Mouse (Mus musculus) forebrain, embryonic 16.5 days (tissue): ENCODE data around the gene Tmprss11e. TPM values are rescaled to one million over a fixed set of nuclear protein-coding genes. Genes with fewer than 3 reads are reported as not detected.

ENCODE experiments used
- ATAC-seq: fragments of 200-750 bp; cut with Nextera tagmentation; 2 replicates; pipeline ENCODE4 v1.8.0; 2017; ENCODE audit warnings: mild to moderate bottlenecking, moderate library complexity
- H3K27ac ChIP-seq: fragments of 300-500 bp; sonication (generic); 2 replicates; pipeline ENCODE4 v1.5.1; 2014; ENCODE audit warnings: low read length, control low read depth
- H3K27me3 ChIP-seq: fragments of 300-500 bp; sonication (generic); replicated peaks from 2 replicates; pipeline ENCODE4 v1.6.1; 2014; ENCODE audit warnings: low read length; ENCODE audit not compliant: control insufficient read depth, insufficient read depth
- H3K36me3 ChIP-seq: fragments of 300-500 bp; sonication (generic); 2 replicates; pipeline ENCODE4 v1.6.1; 2014; ENCODE audit not compliant: control insufficient read depth, insufficient read depth
- H3K4me1 ChIP-seq: fragments of 300-500 bp; sonication (generic); replicated peaks from 2 replicates; pipeline ENCODE4 v1.6.1; 2014; ENCODE audit warnings: low read length; ENCODE audit not compliant: control insufficient read depth, insufficient read depth
- H3K4me2 ChIP-seq: fragments of 300-500 bp; sonication (generic); 2 replicates; pipeline ENCODE4 v1.6.1; 2014; ENCODE audit warnings: mild to moderate bottlenecking, low read length, control low read depth
- H3K4me3 ChIP-seq: fragments of 300-500 bp; sonication (generic); replicated peaks from 2 replicates; pipeline ENCODE4 v1.5.1; 2014; ENCODE audit warnings: mild to moderate bottlenecking, low read length, control low read depth
- H3K9ac ChIP-seq: fragments of 300-500 bp; sonication (generic); replicated peaks from 2 replicates; pipeline ENCODE4 v1.6.1; 2014; ENCODE audit warnings: low read depth, low read length, control low read depth
- H3K9me3 ChIP-seq: fragments of 300-500 bp; sonication (generic); 2 replicates; pipeline ENCODE4 v1.6.1; 2016; ENCODE audit warnings: low read length; ENCODE audit not compliant: control insufficient read depth
- WGBS: fragments of 180-500 bp; shearing (Covaris S2); extraction: QIAGEN DNeasy Blood & Tissue Kit; methylation state at CpG from one replicate; pipeline ENCODE4 v1.1.7; 2014; 5-methylcytosine and 5-hydroxymethylcytosine counted together
- polyA plus RNA-seq: library from polyadenylated mRNA; unstranded; fragments of >200 nt; fragmentation: Nextera tagmentation; extraction: Ambion mirVana; gene quantifications from 2 replicates; pipeline ENCODE4 v1.2.1, GENCODE M21; 2015

Gene Tmprss11e
- polyA plus RNA-seq, 1 experiment from 2014 or later, result not detected

DNA sequence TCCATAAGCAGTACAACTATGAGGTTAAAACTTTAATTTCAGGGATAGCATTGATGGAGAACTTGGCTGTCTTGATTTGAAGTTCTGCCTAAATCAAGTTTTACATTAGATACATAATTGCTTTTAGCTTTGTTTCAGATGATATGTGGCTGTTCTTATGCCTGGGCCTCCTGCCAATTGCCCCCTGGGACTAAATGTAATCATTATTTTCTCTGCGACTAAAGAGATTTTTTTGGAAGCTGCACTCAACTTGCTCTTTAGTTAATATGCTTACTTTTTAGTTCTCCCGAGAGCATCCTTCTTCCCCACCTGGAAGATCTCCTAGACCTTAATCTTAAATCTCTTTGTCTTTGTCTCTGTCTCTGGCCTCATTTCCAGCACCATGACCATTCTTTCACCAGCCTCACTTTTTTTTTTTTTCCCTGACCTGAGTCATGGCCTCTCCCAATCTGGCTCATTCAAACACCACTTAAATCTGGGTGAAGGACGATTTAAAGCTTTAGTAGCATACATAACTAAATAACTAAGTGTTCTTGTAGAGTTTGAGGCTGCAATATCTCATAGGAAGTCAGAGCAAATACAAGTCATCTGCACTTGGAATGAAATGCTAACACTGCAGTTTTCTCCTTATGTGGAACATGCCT, 23.5 kb upstream of the Tmprss11e start:
- Histone ChIP-seq H3K9me3 (no peaks in the 10 kb centered on the region), H3K4me2 (no peak overlapping the region), H3K27ac (no peak overlapping the region), H3K36me3 (no peaks in the 10 kb centered on the region), H3K4me3 (no peak overlapping the region), H3K27me3 (no peaks in the 10 kb centered on the region), H3K9ac (no peak overlapping the region), H3K4me1 (no peaks in the 10 kb centered on the region)
- ATAC-seq, result no peak
- WGBS, result 31% methylated on average over 3 of the region's 3 CpGs

DNA sequence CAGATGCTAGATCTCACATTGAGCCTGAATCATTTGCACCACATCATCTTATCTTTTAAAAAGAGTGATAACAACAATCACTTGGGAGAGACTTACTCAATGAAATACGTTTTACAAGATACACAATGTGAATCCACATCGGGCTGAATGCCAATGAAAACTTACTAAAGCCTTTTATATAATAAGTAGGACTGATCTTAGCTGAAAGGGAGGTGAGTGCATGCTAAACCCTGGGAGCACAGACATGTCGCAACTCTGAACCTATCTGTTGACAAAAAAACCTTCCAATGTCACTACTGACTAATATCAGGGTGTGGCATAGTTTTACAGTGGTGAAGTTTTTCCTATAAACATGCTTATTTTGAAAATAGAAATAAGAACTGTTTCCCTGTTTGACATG, 2.8 kb downstream of the Tmprss11e start:
- H3K4me3 ChIP-seq, result no peak overlapping the region
- H3K27me3 ChIP-seq, result no peaks in the 10 kb centered on the region
- no peak for ATAC-seq
- no peaks in the 10 kb centered on the region for H3K9me3 ChIP-seq
- no peak overlapping the region for H3K4me2 ChIP-seq
- H3K36me3 ChIP-seq, result no peaks in the 10 kb centered on the region
- no peak overlapping the region for H3K27ac ChIP-seq
- WGBS, result 74% methylated on average over 3 of the region's 3 CpGs
- H3K9ac ChIP-seq, result no peak overlapping the region
- peaks cover 3% of the 10 kb centered on the region; the same call in 1 of the 2 replicates for H3K4me1 ChIP-seq

DNA sequence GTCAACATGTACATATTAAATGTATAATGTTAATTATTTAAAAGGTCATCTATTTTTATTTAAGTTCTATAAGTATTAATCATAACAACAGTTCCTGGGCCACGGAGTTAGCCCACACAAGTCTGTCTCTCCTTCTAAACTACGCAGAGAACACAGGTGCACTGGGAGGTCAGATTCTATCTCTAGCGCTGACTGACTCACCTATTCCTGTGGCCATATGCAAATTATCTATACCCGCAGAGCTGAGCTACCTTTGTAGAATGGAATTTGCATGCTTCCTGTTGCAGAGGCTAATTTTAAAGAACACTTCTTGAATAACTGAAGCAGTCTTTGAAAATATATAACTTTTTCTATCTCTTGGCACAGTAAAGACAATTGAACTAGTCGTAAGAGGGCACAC, 4.5 kb downstream of the Tmprss11e start:
- no peak overlapping the region for H3K4me2 ChIP-seq
- no peaks in the 10 kb centered on the region for H3K27me3 ChIP-seq
- no peaks in the 10 kb centered on the region for H3K36me3 ChIP-seq
- peaks cover 3% of the 10 kb centered on the region; the same call in 1 of the 2 replicates for H3K4me1 ChIP-seq
- no peak for ATAC-seq
- H3K9me3 ChIP-seq, result no peaks in the 10 kb centered on the region
- H3K4me3 ChIP-seq, result no peak overlapping the region
- no peak overlapping the region for H3K27ac ChIP-seq
- 86% methylated on average over 5 of the region's 5 CpGs for WGBS
- no peak overlapping the region for H3K9ac ChIP-seq

DNA sequence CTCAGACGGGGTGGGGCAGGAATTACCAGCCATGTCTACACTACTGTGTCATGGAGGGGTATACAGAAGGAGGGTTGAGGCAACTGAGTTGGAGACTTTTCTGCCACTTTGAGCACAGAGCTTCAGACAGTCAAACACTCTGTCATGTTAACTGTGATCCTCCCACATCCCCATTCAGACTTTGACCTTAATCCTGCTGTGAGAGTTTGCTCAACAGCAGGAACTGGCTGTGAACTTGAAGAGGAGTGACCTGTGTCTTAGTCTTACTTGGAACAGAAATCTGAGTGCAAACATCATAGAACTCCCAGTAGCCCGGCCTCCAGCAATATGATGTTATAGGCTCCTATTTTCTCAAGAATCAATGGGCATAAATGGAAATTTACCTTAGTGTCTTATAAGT, 9.8 kb downstream of the Tmprss11e start:
- no peak overlapping the region for H3K27ac ChIP-seq
- no peak overlapping the region for H3K4me3 ChIP-seq
- H3K4me1 ChIP-seq, result no peaks in the 10 kb centered on the region
- no peaks in the 10 kb centered on the region for H3K9me3 ChIP-seq
- H3K36me3 ChIP-seq, result no peaks in the 10 kb centered on the region
- ATAC-seq, result no peak
- no peak overlapping the region for H3K4me2 ChIP-seq
- H3K9ac ChIP-seq, result no peak overlapping the region
- 77% methylated on average over 2 of the region's 2 CpGs for WGBS
- no peaks in the 10 kb centered on the region for H3K27me3 ChIP-seq

DNA sequence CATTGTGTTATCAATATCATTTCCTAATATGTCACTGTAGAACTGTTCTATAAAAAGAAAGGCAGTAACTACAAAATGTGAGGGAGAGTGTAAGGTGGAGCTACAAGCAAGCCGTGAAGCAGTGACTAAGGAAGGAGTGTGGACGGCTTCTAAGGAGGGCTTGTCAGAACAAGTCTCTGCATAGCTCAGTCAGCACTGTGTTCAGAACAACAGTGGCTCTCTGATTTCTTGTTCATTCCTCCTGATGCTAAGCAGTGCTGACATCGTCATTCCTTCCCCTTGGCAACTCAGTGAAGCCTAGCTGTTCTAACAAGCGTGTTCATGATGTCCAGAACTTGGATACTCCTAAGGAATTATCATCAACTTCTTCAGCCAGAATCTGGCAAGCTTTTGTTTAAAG, 15.0 kb downstream of the Tmprss11e start:
- no peaks in the 10 kb centered on the region for H3K9me3 ChIP-seq
- 80% methylated on average over 4 of the region's 4 CpGs for WGBS
- no peak for ATAC-seq

DNA sequence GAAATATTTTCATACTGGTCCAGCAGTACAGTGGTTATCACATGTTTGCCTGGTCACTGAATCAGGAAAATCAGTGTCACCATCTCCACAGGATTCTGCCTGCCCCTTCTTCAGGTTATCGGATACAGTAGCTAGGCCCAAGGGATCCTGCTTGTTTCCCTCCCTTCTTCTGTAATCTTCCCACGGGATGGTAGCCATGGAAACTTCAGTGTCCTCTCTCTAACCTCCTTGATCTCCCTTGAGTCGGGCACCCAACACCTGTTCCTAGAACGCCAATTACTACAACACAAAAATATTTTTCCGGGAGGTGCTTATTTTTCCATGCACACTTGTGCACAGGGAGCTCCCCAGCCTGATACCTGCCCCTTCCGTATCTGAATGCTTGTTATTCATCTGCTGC, 17.0 kb downstream of the Tmprss11e start:
- Histone ChIP-seq H3K27ac (no peak overlapping the region), H3K4me1 (no peaks in the 10 kb centered on the region), H3K27me3 (no peaks in the 10 kb centered on the region), H3K36me3 (no peaks in the 10 kb centered on the region), H3K4me3 (no peak overlapping the region), H3K4me2 (no peak overlapping the region), H3K9ac (no peak overlapping the region), H3K9me3 (no peaks in the 10 kb centered on the region)
- 78% methylated on average over 6 of the region's 6 CpGs for WGBS
- ATAC-seq, result no peak

More for the DNA sequence above, 15.0 kb downstream of the Tmprss11e start:
- Histone ChIP-seq H3K4me2 (no peak overlapping the region), H3K36me3 (no peaks in the 10 kb centered on the region), H3K27ac (no peak overlapping the region), H3K4me3 (no peak overlapping the region), H3K9ac (no peak overlapping the region), H3K4me1 (no peaks in the 10 kb centered on the region), H3K27me3 (no peaks in the 10 kb centered on the region)

DNA sequence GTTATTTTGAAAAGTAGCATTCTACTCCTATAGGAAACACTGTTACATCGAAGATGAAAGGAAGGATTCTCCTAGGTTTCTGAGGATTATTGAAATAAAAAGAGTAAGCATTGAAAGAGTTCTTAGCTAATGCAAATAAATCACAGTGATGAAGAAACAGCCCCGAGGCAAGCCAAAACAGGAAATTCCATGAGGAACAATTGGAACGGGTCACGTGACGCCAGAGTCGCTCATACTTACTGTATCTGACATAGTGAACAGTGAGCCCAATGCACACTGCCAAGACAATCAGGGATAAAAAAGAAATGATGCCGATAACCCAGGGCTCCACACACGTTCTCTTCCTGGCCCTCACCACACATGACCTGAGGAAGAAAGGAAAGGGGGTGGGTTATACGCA, 18.6 kb downstream of the Tmprss11e start:
- WGBS, result 90% methylated on average over 9 of the region's 9 CpGs
- ATAC-seq, result no peak
- Histone ChIP-seq H3K4me3 (no peak overlapping the region), H3K27ac (no peak overlapping the region), H3K4me1 (no peaks in the 10 kb centered on the region), H3K4me2 (no peak overlapping the region), H3K27me3 (no peaks in the 10 kb centered on the region), H3K36me3 (no peaks in the 10 kb centered on the region), H3K9ac (no peak overlapping the region), H3K9me3 (no peaks in the 10 kb centered on the region)

DNA sequence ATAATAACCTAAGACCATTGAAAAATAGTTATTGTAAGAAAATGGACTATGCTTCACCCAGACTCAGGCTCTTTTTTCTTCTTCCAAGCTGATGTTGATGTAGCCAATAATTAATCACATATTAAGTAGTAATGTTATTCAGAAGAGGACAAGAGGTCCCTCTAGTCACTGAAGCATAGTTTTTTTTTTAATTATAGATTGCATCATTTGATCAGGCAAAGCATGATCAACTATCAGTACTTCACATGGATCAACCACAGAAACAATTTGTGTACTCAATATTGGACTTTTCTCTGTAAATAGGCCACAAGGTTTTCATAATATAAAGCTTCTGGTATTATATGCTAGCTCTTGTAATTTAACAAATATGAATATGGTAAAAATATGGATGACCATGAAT, 20.6 kb downstream of the Tmprss11e start:
- Histone ChIP-seq H3K27me3 (no peaks in the 10 kb centered on the region), H3K4me1 (no peaks in the 10 kb centered on the region), H3K4me2 (no peak overlapping the region), H3K4me3 (no peak overlapping the region), H3K9ac (no peak overlapping the region), H3K36me3 (no peaks in the 10 kb centered on the region), H3K27ac (no peak overlapping the region), H3K9me3 (no peaks in the 10 kb centered on the region)
- ATAC-seq, result no peak

DNA sequence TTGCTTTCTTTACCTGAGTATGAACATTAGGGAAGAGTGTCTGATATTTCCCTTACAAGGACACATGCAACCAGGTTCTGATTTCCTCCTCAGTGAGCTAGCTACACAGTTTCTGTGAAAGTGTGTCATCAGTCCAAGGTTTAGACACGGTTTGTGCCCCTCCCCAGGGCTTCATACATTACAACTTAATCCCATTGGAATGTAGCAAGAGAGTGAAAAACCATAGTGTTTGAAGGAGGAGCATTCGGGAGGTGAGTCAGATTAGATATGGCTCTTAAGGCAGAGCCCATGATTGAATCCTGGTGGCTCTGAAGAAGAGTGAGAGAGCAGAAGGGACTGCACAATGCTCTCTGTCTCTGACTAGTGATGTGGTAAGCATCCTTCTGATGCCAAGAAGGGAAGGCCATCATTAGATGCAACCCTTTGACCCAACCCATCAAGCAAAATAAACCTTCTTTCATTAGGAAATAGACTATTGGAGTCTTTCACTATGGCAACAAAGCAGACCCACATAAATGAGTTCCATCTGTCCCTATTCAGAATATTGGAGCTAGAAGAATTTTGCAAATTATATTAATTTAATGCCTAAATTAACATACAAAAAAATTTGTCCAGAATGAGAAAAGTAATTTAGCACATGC, 22.7 kb downstream of the Tmprss11e start:
- Histone ChIP-seq H3K4me1 (no peaks in the 10 kb centered on the region), H3K4me3 (no peak overlapping the region), H3K9me3 (no peaks in the 10 kb centered on the region), H3K27me3 (no peaks in the 10 kb centered on the region), H3K4me2 (no peak overlapping the region), H3K36me3 (no peaks in the 10 kb centered on the region), H3K27ac (no peak overlapping the region), H3K9ac (no peak overlapping the region)
- WGBS, result 49% methylated on average over 2 of the region's 2 CpGs
- no peak; the same call in 1 of the 2 replicates for ATAC-seq
